Mouse (Mus musculus): ENCODE results near the gene Aktip.

GRCm38 (mm10) chr8:91153831-91154230, 45.9 kb downstream of the Aktip start:
- peak; percentile 17; the same call in 1 of the 2 replicates for TF ChIP-seq CTCF (IDR thresholded peaks at IDR 0.05; ENCODE audit: borderline replicate concordance, extremely low read depth, insufficient read depth, insufficient read length)
- TF ChIP-seq POLR2A (IDR thresholded peaks at IDR 0.05; ENCODE audit: borderline replicate concordance, extremely low read depth, insufficient read depth, insufficient read length, poor library complexity, severe bottlenecking) = no peak

All from brain, embryonic 14.5 days (tissue).